Mouse (Mus musculus) brain, embryonic 14.5 days (tissue): ENCODE measurements around the gene Arhgef15.

Experiments
- CTCF ChIP-seq: fragments of 200-500 bp; IDR thresholded peaks from 2 replicates; pipeline ENCODE4 v1.5.1; 2012; ENCODE audit warnings: inconsistent platforms, mild to moderate bottlenecking, moderate library complexity, borderline replicate concordance; ENCODE audit not compliant: insufficient read depth, insufficient read length; ENCODE audit errors: extremely low read depth
- POLR2A ChIP-seq: fragments of 200-500 bp; IDR thresholded peaks from 2 replicates; pipeline ENCODE4 v1.6.1; 2012; ENCODE audit warnings: mild to moderate bottlenecking, inconsistent platforms, borderline replicate concordance; ENCODE audit not compliant: poor library complexity, insufficient read depth, insufficient read length, severe bottlenecking; ENCODE audit errors: extremely low read depth

GRCm38 (mm10) chr11:68956107-68956506 lies 1.2 kb downstream of the Arhgef15 start:
- TF ChIP-seq CTCF (no peak), POLR2A (no peak)
